14 mouse cellular contexts compared by ENCODE assay signal in the genomic region with DNA sequence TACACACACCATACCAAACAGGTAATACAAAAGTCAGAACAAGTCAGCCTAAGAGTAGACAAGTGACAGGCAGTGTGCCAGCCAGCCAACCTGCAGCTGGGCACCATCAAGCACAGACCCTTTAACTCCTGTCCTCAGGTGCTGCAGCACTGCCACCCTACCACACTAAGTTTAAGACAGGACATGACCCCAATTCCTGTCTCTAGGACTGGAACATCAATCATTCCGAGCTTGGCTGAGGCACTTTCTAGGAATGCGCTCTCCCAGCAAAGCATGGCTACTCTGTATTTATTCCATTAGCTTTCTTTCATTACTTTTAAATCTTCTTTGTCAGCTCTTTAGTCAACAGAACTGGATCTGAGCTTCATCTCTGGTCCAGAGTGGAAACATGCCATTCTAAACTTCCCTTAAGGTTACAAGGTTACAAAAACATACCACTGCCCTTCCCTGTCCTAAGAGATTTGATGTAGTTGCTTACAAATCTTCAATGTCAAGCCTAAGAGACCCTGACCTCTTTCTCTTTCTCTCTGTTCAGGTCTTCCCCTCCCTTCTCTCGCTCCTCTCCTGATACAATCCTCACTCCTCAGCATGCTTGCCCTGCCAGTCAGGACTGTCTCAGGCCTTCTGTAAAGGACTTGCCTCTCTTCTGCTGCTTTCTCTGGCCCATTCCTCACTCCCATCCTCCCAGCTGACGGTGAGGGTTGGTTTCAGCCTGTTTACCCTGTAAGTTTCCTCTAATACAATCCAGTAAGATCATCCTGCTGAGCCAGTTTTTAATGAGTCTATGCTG. TPM values are rescaled to one million over a fixed set of nuclear protein-coding genes. Genes with fewer than 3 reads are reported as not detected.
DNase-seq lines count a peak whose midpoint lies in the region; ATAC-seq and TF ChIP-seq lines count a peak whose summit lies in the region.
"Had no signal": no experiment of that assay in that cellular context is flagged by ENCODE, and none has a peak within 500 bp of the region (broad histone marks: within the 10 kb centered on the region; RNA-seq: fewer than 3 reads in every experiment).

No protein-coding gene starts in this region.

- no peaks in the 10 kb centered on the region for H3K27me3 ChIP-seq in liver, postnatal 0 days (ENCODE audit: insufficient read depth, low read length)
- no peaks in the 10 kb centered on the region for H3K27me3 ChIP-seq in liver, embryonic 12.5 days (replicated peaks)
- H3K27me3 ChIP-seq in heart, embryonic 13.5 days (replicated peaks) = no peaks in the 10 kb centered on the region
- H3K27me3 ChIP-seq in forebrain, embryonic 15.5 days = no peaks in the 10 kb centered on the region
- H3K27me3 ChIP-seq: embryonic facial prominence, embryonic 15.5 days; forebrain, embryonic 13.5 days; hindbrain, embryonic 13.5 days; lung, embryonic 15.5 days had no signal

- DNase-seq in heart, adult 11 months = peak; percentile 40
- DNase-seq in heart, adult 9 months (ENCODE audit: low spot score in 2 of 2) = no peak
- no peak for DNase-seq in liver, postnatal 0 days
- DNase-seq in yolk sac, embryonic 10.5 days (ENCODE audit: low spot score) = peak; percentile 15
- DNase-seq: cerebellum, postnatal 10 days; right cerebral cortex, adult 18-20 months had no signal

- no peak for TF ChIP-seq CTCF in liver, postnatal 0 days (IDR thresholded peaks at IDR 0.05; ENCODE audit: low read depth)

- H3K4me2 ChIP-seq in liver, postnatal 0 days (ENCODE audit: low read depth, low read length) = no peak overlapping the region
- no peak overlapping the region for H3K4me2 ChIP-seq in liver, embryonic 12.5 days
- H3K4me2 ChIP-seq in heart, embryonic 13.5 days = no peak overlapping the region
- no peak overlapping the region for H3K4me2 ChIP-seq in forebrain, embryonic 15.5 days (replicated peaks)
- H3K4me2 ChIP-seq: embryonic facial prominence, embryonic 15.5 days; forebrain, embryonic 13.5 days; hindbrain, embryonic 13.5 days; lung, embryonic 15.5 days had no signal

- H3K9ac ChIP-seq in liver, postnatal 0 days (replicated peaks) = no peak overlapping the region
- H3K9ac ChIP-seq in liver, embryonic 12.5 days = no peak overlapping the region
- peak overlapping the region; percentile 12; the same call in 1 of the 2 replicates for H3K9ac ChIP-seq in heart, embryonic 13.5 days
- no peak overlapping the region for H3K9ac ChIP-seq in forebrain, embryonic 15.5 days (replicated peaks)
- H3K9ac ChIP-seq: embryonic facial prominence, embryonic 15.5 days; forebrain, embryonic 13.5 days; hindbrain, embryonic 13.5 days; lung, embryonic 15.5 days had no signal

- WGBS in liver, postnatal 0 days (ENCODE audit: insufficient replicate concordance) = 83% methylated on average over 4 of the region's 4 CpGs
- WGBS in liver, embryonic 12.5 days (ENCODE audit: insufficient replicate concordance) = 81% methylated on average over 4 of the region's 4 CpGs
- WGBS in heart, embryonic 13.5 days = 44% methylated on average over 4 of the region's 4 CpGs
- 83% methylated on average over 4 of the region's 4 CpGs for WGBS in forebrain, embryonic 15.5 days

- peak overlapping the region; percentile 6; the same call in 1 of the 2 replicates for H3K27ac ChIP-seq in liver, postnatal 0 days (ENCODE audit: low read depth)
- no peak overlapping the region for H3K27ac ChIP-seq in liver, embryonic 12.5 days
- H3K27ac ChIP-seq in heart, embryonic 13.5 days (replicated peaks) = peak overlapping the region; percentile 51
- H3K27ac ChIP-seq in forebrain, embryonic 15.5 days (replicated peaks) = no peak overlapping the region
- H3K27ac ChIP-seq: embryonic facial prominence, embryonic 15.5 days; forebrain, embryonic 13.5 days; hindbrain, embryonic 13.5 days; lung, embryonic 15.5 days had no signal

- no peak for ATAC-seq in liver, postnatal 0 days
- no peak for ATAC-seq in liver, embryonic 12.5 days
- no peak for ATAC-seq in heart, embryonic 13.5 days (ENCODE audit: extremely low read depth, insufficient number of reproducible peaks, low FRiP score, low TSS enrichment)
- ATAC-seq in forebrain, embryonic 15.5 days (replicated peaks) = no peak
- ATAC-seq: CD4-positive, CD25-positive, alpha-beta regulatory T cell, adult 4 months; forebrain, embryonic 13.5 days had no signal

- no peak overlapping the region for H3K4me3 ChIP-seq in liver, postnatal 0 days (ENCODE audit: low read depth, low read length)
- H3K4me3 ChIP-seq in liver, embryonic 12.5 days = no peak overlapping the region
- H3K4me3 ChIP-seq in heart, embryonic 13.5 days = no peak overlapping the region
- no peak overlapping the region for H3K4me3 ChIP-seq in forebrain, embryonic 15.5 days
- H3K4me3 ChIP-seq: embryonic facial prominence, embryonic 15.5 days; forebrain, embryonic 13.5 days; hindbrain, embryonic 13.5 days; lung, embryonic 15.5 days had no signal

- H3K4me1 ChIP-seq in liver, postnatal 0 days (ENCODE audit: insufficient read depth) = 0 out of 2 replicates have a peak, but pooled peaks cover 3% of the 10 kb centered on the region
- no peaks in the 10 kb centered on the region for H3K4me1 ChIP-seq in liver, embryonic 12.5 days
- peaks cover 14% of the 10 kb centered on the region for H3K4me1 ChIP-seq in heart, embryonic 13.5 days
- no peaks in the 10 kb centered on the region for H3K4me1 ChIP-seq in forebrain, embryonic 15.5 days
- H3K4me1 ChIP-seq: embryonic facial prominence, embryonic 15.5 days; forebrain, embryonic 13.5 days had no signal

- H3K9me3 ChIP-seq in liver, postnatal 0 days (ENCODE audit: low read length) = no peaks in the 10 kb centered on the region
- H3K9me3 ChIP-seq in liver, embryonic 12.5 days (replicated peaks) = no peaks in the 10 kb centered on the region
- no peaks in the 10 kb centered on the region for H3K9me3 ChIP-seq in heart, embryonic 13.5 days
- H3K9me3 ChIP-seq in forebrain, embryonic 15.5 days = no peaks in the 10 kb centered on the region
- H3K9me3 ChIP-seq: embryonic facial prominence, embryonic 15.5 days; forebrain, embryonic 13.5 days; hindbrain, embryonic 13.5 days; lung, embryonic 15.5 days had no signal

- H3K36me3 ChIP-seq in liver, postnatal 0 days (replicated peaks; ENCODE audit: insufficient read depth, low read length) = peaks cover 55% of the 10 kb centered on the region
- peaks cover 79% of the 10 kb centered on the region for H3K36me3 ChIP-seq in liver, embryonic 12.5 days
- peaks cover 51% of the 10 kb centered on the region for H3K36me3 ChIP-seq in heart, embryonic 13.5 days
- peaks cover 14% of the 10 kb centered on the region; the same call in 1 of the 2 replicates for H3K36me3 ChIP-seq in forebrain, embryonic 15.5 days

- TF ChIP-seq EP300 in liver, postnatal 0 days (IDR thresholded peaks at IDR 0.05; ENCODE audit: low read depth) = no peak

RNA-seq across cellular contexts. Expression of a gene that starts 48.6 kb away (rescaled TPM):
- polyA plus RNA-seq in liver, postnatal 0 days (2015; fragmentation: Nextera tagmentation; extraction: Ambion mirVana) = 59.3 and 59.9 TPM in 2 replicates
- 114 and 115 TPM in 2 replicates for polyA plus RNA-seq in liver, embryonic 12.5 days (2016; fragmentation: Nextera tagmentation; extraction: Ambion mirVana)
- polyA plus RNA-seq in heart, embryonic 13.5 days (2015; fragmentation: Nextera tagmentation; extraction: Ambion mirVana) = 54.7 and 60.2 TPM in 2 replicates
- 65.1 and 66.8 TPM in 2 replicates for polyA plus RNA-seq in forebrain, embryonic 15.5 days (2015; fragmentation: Nextera tagmentation; extraction: Ambion mirVana)

Comparison
In these comparisons a context has a peak if more than half of its experiments do, and no peak if none do; other contexts are left out.
1. DNase-seq: peak in heart, adult 11 months (single experiment) and yolk sac, embryonic 10.5 days (single experiment); none in heart, adult 9 months (0 of 2) and liver, postnatal 0 days (single experiment).
2. H3K27ac ChIP-seq: peak in liver, postnatal 0 days (single experiment) and heart, embryonic 13.5 days (single experiment); none in liver, embryonic 12.5 days (single experiment) and forebrain, embryonic 15.5 days (single experiment).